Mouse (Mus musculus): ENCODE results near the gene Dvl2. TPM values are rescaled to one million over a fixed set of nuclear protein-coding genes. Genes with fewer than 3 reads are reported as not detected.

Gene Dvl2
- polyA plus RNA-seq, 1 experiment from 2014 or later, result 31.8 TPM

- H3K27me3 ChIP-seq (replicated peaks), result no peaks in the 10 kb centered on the region
Measured at GRCm38 (mm10) chr11:69998567-69999491, 1.6 kb upstream of the Dvl2 start.

GRCm38 (mm10) chr11:69999666-70000065 is 729 bp upstream of the Dvl2 start:
- H3K36me3 ChIP-seq, result peaks cover 21% of the 10 kb centered on the region
- no peak for ATAC-seq
- H3K4me1 ChIP-seq (replicated peaks), result peaks cover 37% of the 10 kb centered on the region
- no peaks in the 10 kb centered on the region for H3K27me3 ChIP-seq (replicated peaks)
- no peaks in the 10 kb centered on the region for H3K9me3 ChIP-seq
- peak overlapping the region; percentile 64 for H3K27ac ChIP-seq
- whole genome bisulfite sequencing, result 76% methylated on average over 8 of the region's 8 CpGs
- H3K9ac ChIP-seq, result no peak overlapping the region
- peak overlapping the region; percentile 70; the same call in 1 of the 2 replicates for H3K4me2 ChIP-seq (replicated peaks)
- H3K4me3 ChIP-seq (replicated peaks), result no peak overlapping the region

More at GRCm38 (mm10) chr11:69998567-69999491, 1.6 kb upstream of the Dvl2 start:
- Histone ChIP-seq H3K4me3 (replicated peaks) (no peak overlapping the region), H3K4me1 (replicated peaks) (peaks cover 37% of the 10 kb centered on the region), H3K4me2 (replicated peaks) (no peak overlapping the region), H3K27ac (no peak overlapping the region), H3K9ac (no peak overlapping the region), H3K36me3 (peaks cover 24% of the 10 kb centered on the region), H3K9me3 (no peaks in the 10 kb centered on the region)
- WGBS, result 91% methylated on average over 27 of the region's 27 CpGs
- no peak for ATAC-seq

GRCm38 (mm10) chr11:70001159-70001558 is 764 bp downstream of the Dvl2 start:
- peaks cover 31% of the 10 kb centered on the region for H3K36me3 ChIP-seq
- H3K9ac ChIP-seq, result peak overlapping the region; percentile 80
- peak overlapping the region; percentile 84 for H3K4me3 ChIP-seq (replicated peaks)
- peak overlapping the region; percentile 70 for H3K4me2 ChIP-seq (replicated peaks)
- H3K9me3 ChIP-seq, result no peaks in the 10 kb centered on the region
- H3K4me1 ChIP-seq (replicated peaks), result peaks cover 37% of the 10 kb centered on the region
- no peaks in the 10 kb centered on the region for H3K27me3 ChIP-seq (replicated peaks)
- WGBS, result 9% methylated on average over 8 of the region's 8 CpGs
- peak overlapping the region; percentile 96 for H3K27ac ChIP-seq
- no peak for ATAC-seq

GRCm38 (mm10) chr11:70001865-70002264 is 1.5 kb downstream of the Dvl2 start:
- Histone ChIP-seq H3K9ac (no peak overlapping the region), H3K36me3 (peaks cover 36% of the 10 kb centered on the region), H3K27me3 (replicated peaks) (no peaks in the 10 kb centered on the region), H3K4me1 (replicated peaks) (peaks cover 37% of the 10 kb centered on the region), H3K4me2 (replicated peaks) (peak overlapping the region; percentile 70), H3K4me3 (replicated peaks) (peak overlapping the region; percentile 84), H3K9me3 (no peaks in the 10 kb centered on the region), H3K27ac (no peak overlapping the region)
- no peak for ATAC-seq

- peaks cover 42% of the 10 kb centered on the region for H3K36me3 ChIP-seq
- H3K4me1 ChIP-seq (replicated peaks), result peaks cover 34% of the 10 kb centered on the region
- H3K9me3 ChIP-seq, result no peaks in the 10 kb centered on the region
- 84% methylated on average over 2 of the region's 2 CpGs for WGBS
- no peak for ATAC-seq
- no peak overlapping the region for H3K9ac ChIP-seq
- no peak overlapping the region for H3K27ac ChIP-seq
- no peaks in the 10 kb centered on the region for H3K27me3 ChIP-seq (replicated peaks)
- peak overlapping the region; percentile 84; the same call in 1 of the 2 replicates for H3K4me3 ChIP-seq (replicated peaks)
- H3K4me2 ChIP-seq (replicated peaks), result peak overlapping the region; percentile 70
Measured at GRCm38 (mm10) chr11:70002471-70002870, 2.1 kb downstream of the Dvl2 start.

GRCm38 (mm10) chr11:70005521-70005920 is 5.1 kb downstream of the Dvl2 start:
- no peaks in the 10 kb centered on the region for H3K9me3 ChIP-seq
- H3K4me1 ChIP-seq (replicated peaks), result peaks cover 16% of the 10 kb centered on the region
- no peak overlapping the region for H3K27ac ChIP-seq
- H3K27me3 ChIP-seq (replicated peaks), result no peaks in the 10 kb centered on the region
- no peak for ATAC-seq
- H3K4me3 ChIP-seq (replicated peaks), result no peak overlapping the region
- WGBS, result 57% methylated on average over 5 of the region's 5 CpGs
- no peak overlapping the region for H3K4me2 ChIP-seq (replicated peaks)
- H3K36me3 ChIP-seq, result peaks cover 46% of the 10 kb centered on the region
- H3K9ac ChIP-seq, result no peak overlapping the region

GRCm38 (mm10) chr11:70010033-70010432 is 9.6 kb downstream of the Dvl2 start:
- 88% methylated on average over 6 of the region's 6 CpGs for WGBS

GRCm38 (mm10) chr11:70010548-70010947 is 10.2 kb downstream of the Dvl2 start:
- no peak overlapping the region for H3K4me2 ChIP-seq (replicated peaks)
- no peaks in the 10 kb centered on the region for H3K27me3 ChIP-seq (replicated peaks)
- no peak overlapping the region for H3K27ac ChIP-seq
- 83% methylated on average over 12 of the region's 12 CpGs for WGBS
- no peak for ATAC-seq
- H3K4me3 ChIP-seq (replicated peaks), result no peak overlapping the region
- no peak overlapping the region for H3K9ac ChIP-seq
- H3K4me1 ChIP-seq (replicated peaks), result peaks cover 12% of the 10 kb centered on the region
- H3K36me3 ChIP-seq, result peaks cover 59% of the 10 kb centered on the region
- H3K9me3 ChIP-seq, result no peaks in the 10 kb centered on the region

More at GRCm38 (mm10) chr11:70010033-70010432, 9.6 kb downstream of the Dvl2 start:
- no peak overlapping the region for H3K4me2 ChIP-seq (replicated peaks)
- H3K27me3 ChIP-seq (replicated peaks), result no peaks in the 10 kb centered on the region
- peaks cover 64% of the 10 kb centered on the region for H3K36me3 ChIP-seq
- H3K9me3 ChIP-seq, result no peaks in the 10 kb centered on the region
- H3K4me3 ChIP-seq (replicated peaks), result no peak overlapping the region
- ATAC-seq, result no peak
- peaks cover 12% of the 10 kb centered on the region for H3K4me1 ChIP-seq (replicated peaks)
- H3K9ac ChIP-seq, result no peak overlapping the region
- no peak overlapping the region for H3K27ac ChIP-seq

- Histone ChIP-seq H3K9ac (no peak overlapping the region), H3K4me2 (replicated peaks) (no peak overlapping the region), H3K9me3 (no peaks in the 10 kb centered on the region), H3K27me3 (replicated peaks) (no peaks in the 10 kb centered on the region), H3K27ac (no peak overlapping the region), H3K4me3 (replicated peaks) (no peak overlapping the region), H3K4me1 (replicated peaks) (peaks cover 12% of the 10 kb centered on the region), H3K36me3 (peaks cover 58% of the 10 kb centered on the region)
- ATAC-seq, result no peak
- 91% methylated on average over 10 of the region's 10 CpGs for WGBS
Measured at GRCm38 (mm10) chr11:70010961-70011360, 10.6 kb downstream of the Dvl2 start.

- Histone ChIP-seq H3K36me3 (peaks cover 42% of the 10 kb centered on the region), H3K4me1 (replicated peaks) (peaks cover 19% of the 10 kb centered on the region), H3K27ac (no peak overlapping the region), H3K27me3 (replicated peaks) (no peaks in the 10 kb centered on the region), H3K4me3 (replicated peaks) (no peak overlapping the region), H3K9me3 (no peaks in the 10 kb centered on the region), H3K9ac (no peak overlapping the region), H3K4me2 (replicated peaks) (no peak overlapping the region)
- ATAC-seq, result no peak
- 89% methylated on average over 9 of the region's 9 CpGs for WGBS
Measured at GRCm38 (mm10) chr11:70012931-70013330, 12.5 kb downstream of the Dvl2 start.

- Histone ChIP-seq H3K4me2 (replicated peaks) (no peak overlapping the region), H3K4me3 (replicated peaks) (no peak overlapping the region), H3K4me1 (replicated peaks) (peaks cover 21% of the 10 kb centered on the region), H3K27ac (no peak overlapping the region), H3K9ac (no peak overlapping the region; the same call in 1 of the 2 replicates), H3K9me3 (no peaks in the 10 kb centered on the region), H3K27me3 (replicated peaks) (no peaks in the 10 kb centered on the region), H3K36me3 (peaks cover 38% of the 10 kb centered on the region)
- no peak for ATAC-seq
- 79% methylated on average over 3 of the region's 3 CpGs for WGBS
Measured at GRCm38 (mm10) chr11:70013408-70013807, 13.0 kb downstream of the Dvl2 start.

- Histone ChIP-seq H3K27me3 (replicated peaks) (no peaks in the 10 kb centered on the region), H3K9me3 (no peaks in the 10 kb centered on the region), H3K27ac (no peak overlapping the region), H3K4me1 (replicated peaks) (peaks cover 27% of the 10 kb centered on the region), H3K4me3 (replicated peaks) (no peak overlapping the region), H3K9ac (no peak overlapping the region), H3K36me3 (peaks cover 33% of the 10 kb centered on the region), H3K4me2 (replicated peaks) (peak overlapping the region; percentile 69; the same call in 1 of the 2 replicates)
- WGBS, result 49% methylated on average over 5 of the region's 5 CpGs
- ATAC-seq, result no peak
Measured at GRCm38 (mm10) chr11:70014051-70014450, 13.7 kb downstream of the Dvl2 start.
